Mouse (Mus musculus) olfactory bulb, adult 2 months (tissue): ENCODE measurements around the gene Psmd13. TPM values are rescaled to one million over a fixed set of nuclear protein-coding genes. Genes with fewer than 3 reads are reported as not detected.

Experiments
- H3K27ac ChIP-seq: fragments of 200-500 bp; 2 replicates; pipeline ENCODE4 v1.5.1; 2012; ENCODE audit warnings: low read depth, low read length; ENCODE audit not compliant: insufficient read depth
- H3K4me1 ChIP-seq: fragments of 200-500 bp; 2 replicates; pipeline ENCODE4 v1.6.1; 2012; ENCODE audit warnings: low read length; ENCODE audit not compliant: control insufficient read depth, insufficient read depth
- H3K4me3 ChIP-seq: fragments of 200-500 bp; 2 replicates; pipeline ENCODE4 v1.5.1; 2012; ENCODE audit warnings: mild to moderate bottlenecking, low read depth, low read length, moderate library complexity; ENCODE audit not compliant: insufficient read depth
- CTCF ChIP-seq: fragments of 200-500 bp; IDR thresholded peaks from 2 replicates; pipeline ENCODE4 v1.5.1; 2012; ENCODE audit warnings: low read depth, mild to moderate bottlenecking, low read length, moderate library complexity; ENCODE audit not compliant: insufficient read depth
- POLR2A ChIP-seq: fragments of 200-500 bp; IDR thresholded peaks from 2 replicates; pipeline ENCODE4 v1.6.1; 2012; ENCODE audit warnings: mild to moderate bottlenecking, low read depth, low read length, moderate library complexity; ENCODE audit not compliant: insufficient read depth
- WGBS: fragments of 180-500 bp; shearing (Covaris S2); methylation state at CpG from one replicate; pipeline ENCODE4 v1.1.7; 2018; 5-methylcytosine and 5-hydroxymethylcytosine counted together
- polyA plus RNA-seq: library from polyadenylated mRNA; stranded (reverse); fragments of >200 nt; gene quantifications from 2 replicates; pipeline ENCODE4 v1.2.4, GENCODE M21; 2012; ENCODE audit warnings: low replicate concordance; ENCODE audit not compliant: missing spikeins, insufficient read depth, insufficient read length

The Psmd13 gene
- polyA plus RNA-seq, result not detected in 2 replicates

DNA sequence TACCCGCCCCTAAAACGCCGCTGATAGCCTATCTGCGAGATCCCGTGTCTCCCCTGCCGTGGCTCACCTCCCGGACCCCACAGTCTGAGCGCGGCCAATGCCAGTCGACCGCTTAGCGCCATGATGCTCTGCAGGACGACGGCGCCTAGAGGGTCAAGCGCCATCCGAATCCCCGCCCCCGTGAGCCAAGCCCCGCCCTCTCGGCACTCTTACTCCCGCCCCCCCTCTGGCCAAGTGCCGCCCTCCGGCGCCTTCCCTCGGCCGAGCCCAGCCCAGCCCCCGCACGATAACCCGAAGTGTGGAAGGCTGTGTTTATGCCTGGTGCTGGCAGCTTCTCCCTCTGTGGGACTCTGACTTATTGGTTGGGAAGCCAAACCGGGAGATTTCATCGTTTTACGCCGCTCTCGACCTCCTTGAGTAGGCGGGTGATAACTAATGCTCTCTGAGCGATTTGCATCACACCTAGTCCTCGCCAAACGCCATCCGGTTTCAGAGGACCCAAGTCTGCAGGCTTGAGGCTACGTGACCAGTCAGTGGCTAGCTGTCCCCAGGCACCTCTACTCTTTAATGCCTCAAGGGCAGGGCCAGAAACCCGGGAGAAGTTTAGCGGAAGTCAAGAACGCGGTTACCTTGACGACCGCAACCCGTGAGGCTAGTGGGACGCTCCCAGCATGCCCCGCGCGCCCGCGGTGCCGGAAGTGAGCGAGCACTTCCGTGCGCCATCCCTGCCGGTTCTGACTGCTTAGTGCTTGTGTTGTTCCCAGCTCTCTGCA is at the start of gene Psmd13, which contains the start of gene Sirt3:
TSS of gene Psmd13 (plus strand) at position 273 of the 773 bp plus-strand sequence.
TSS of gene Sirt3 (minus strand) at position 614 of the 773 bp plus-strand sequence.
- TF ChIP-seq CTCF, result no peak
- peak; percentile 48 for TF ChIP-seq POLR2A
- peaks cover 3% of the 10 kb centered on the region; the same call in 1 of the 2 replicates for H3K4me1 ChIP-seq
- WGBS, result under 1% methylated on average over 59 of the region's 59 CpGs

GRCm38 (mm10) chr7:140833341-140833740 is 48.4 kb upstream of the Psmd13 start:
- no peak overlapping the region for H3K27ac ChIP-seq
- 86% methylated on average over 4 of the region's 4 CpGs for WGBS
- H3K4me3 ChIP-seq, result no peak overlapping the region
- peaks cover under 1% of the 10 kb centered on the region; the same call in 1 of the 2 replicates for H3K4me1 ChIP-seq
- no peak for TF ChIP-seq CTCF

More for the DNA sequence above, at the start of gene Psmd13, which contains the start of gene Sirt3:
- peak within 1 kb of the TSS; percentile 93 for H3K4me3 ChIP-seq
- H3K27ac ChIP-seq, result peak within 1 kb of the TSS; percentile 75

DNA sequence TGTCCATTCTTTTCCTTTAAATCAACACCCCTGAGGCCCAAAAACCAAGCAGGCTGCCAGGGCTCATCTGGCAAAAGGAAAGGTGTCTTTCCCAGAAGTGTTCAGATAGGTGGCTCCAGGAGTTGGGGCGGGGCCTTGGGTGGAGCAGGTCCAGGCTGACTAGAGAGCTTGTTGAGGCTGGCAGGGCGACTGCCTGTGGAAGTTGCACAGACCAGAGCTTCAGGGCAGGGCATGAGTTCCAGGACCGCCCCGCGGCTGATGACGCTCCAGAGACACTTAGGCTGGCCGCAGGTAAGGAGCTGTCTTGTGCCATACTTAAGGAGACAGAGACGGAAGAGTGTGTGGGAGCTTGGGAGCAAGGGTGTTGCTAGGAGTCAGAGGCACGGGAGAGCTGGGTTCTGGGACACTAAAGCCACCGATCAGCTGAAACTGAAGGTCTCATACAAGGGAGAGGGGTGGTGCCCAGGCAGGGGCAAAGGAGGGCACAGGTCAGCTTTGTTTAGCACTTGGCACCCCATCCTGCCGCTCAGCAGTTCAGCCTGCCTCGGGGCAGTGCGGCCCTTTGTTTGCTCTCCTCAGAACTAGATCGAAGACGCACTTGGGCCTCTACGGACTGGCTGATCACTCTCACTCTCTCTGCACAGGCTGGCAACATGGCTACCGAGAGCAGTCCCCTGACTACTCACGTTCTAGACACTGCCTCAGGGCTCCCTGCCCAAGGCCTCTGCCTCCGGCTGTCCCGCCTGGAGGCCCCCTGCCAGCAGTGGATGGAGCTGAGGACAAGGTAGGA is 46.6 kb upstream of the Psmd13 start, which contains the start of gene Urah:
TSS of gene Urah (plus strand) at position 51 of the 790 bp plus-strand sequence.
- 53% methylated on average over 20 of the region's 20 CpGs for WGBS
- H3K4me3 ChIP-seq, result no peak within 1 kb of the TSS
- no peaks in the 10 kb centered on the region for H3K4me1 ChIP-seq
- TF ChIP-seq CTCF, result no peak
- no peak for TF ChIP-seq POLR2A
- no peak within 1 kb of the TSS for H3K27ac ChIP-seq

GRCm38 (mm10) chr7:140835758-140836087 is 46.0 kb upstream of the Psmd13 start:
- H3K4me1 ChIP-seq, result no peaks in the 10 kb centered on the region
- TF ChIP-seq POLR2A (no peak), CTCF (no peak)
- H3K4me3 ChIP-seq, result no peak overlapping the region
- no peak overlapping the region for H3K27ac ChIP-seq
- 78% methylated on average over 2 of the region's 2 CpGs for WGBS

GRCm38 (mm10) chr7:140836243-140837115 is 45.3 kb upstream of the Psmd13 start:
- Histone ChIP-seq H3K4me1 (no peaks in the 10 kb centered on the region), H3K27ac (no peak overlapping the region), H3K4me3 (no peak overlapping the region)
- no peak for TF ChIP-seq CTCF
- WGBS, result 79% methylated on average over 9 of the region's 9 CpGs

DNA sequence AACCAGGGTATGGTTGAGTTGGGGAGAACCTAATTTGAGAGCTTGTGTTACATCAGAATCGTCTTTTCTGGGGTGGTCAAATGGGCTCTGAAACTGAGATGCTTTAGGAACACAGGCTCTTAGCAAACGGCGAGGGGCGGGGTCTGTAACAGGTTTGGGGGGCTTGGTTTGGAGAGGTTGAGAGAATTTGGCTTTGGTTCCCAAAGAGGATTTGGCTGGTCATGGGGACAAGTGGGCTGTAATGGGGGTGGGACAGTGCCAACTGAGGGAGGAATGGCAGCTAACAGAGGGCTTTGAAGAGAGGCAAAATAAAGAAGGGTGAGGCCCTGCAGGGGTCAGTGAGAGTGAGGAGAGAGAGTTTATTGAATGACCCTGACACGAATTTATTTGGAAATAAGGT is 42.2 kb upstream of the Psmd13 start:
- Histone ChIP-seq H3K27ac (no peak overlapping the region), H3K4me1 (no peaks in the 10 kb centered on the region), H3K4me3 (no peak overlapping the region)
- no peak for TF ChIP-seq POLR2A
- no peak for TF ChIP-seq CTCF
- 65% methylated on average over 5 of the region's 5 CpGs for WGBS

GRCm38 (mm10) chr7:140840750-140841735 is 40.7 kb upstream of the Psmd13 start:
- Histone ChIP-seq H3K4me1 (no peaks in the 10 kb centered on the region; the same call in 1 of the 2 replicates), H3K4me3 (no peak overlapping the region), H3K27ac (no peak overlapping the region)
- no peak for TF ChIP-seq POLR2A
- no peak for TF ChIP-seq CTCF
- 49% methylated on average over 19 of the region's 19 CpGs for WGBS
